Mouse (Mus musculus): ENCODE results near the gene Parvb. TPM values are rescaled to one million over a fixed set of nuclear protein-coding genes. Genes with fewer than 3 reads are reported as not detected.

The Parvb gene
- total RNA-seq (2014; fragmentation: Nextera tagmentation) (3.9 TPM in 1 of 2 replicates, not detected in the other), total RNA-seq (2017) (not detected in 2 replicates), polyA plus RNA-seq (2012) (0.04 TPM in 2 replicates)

DNA sequence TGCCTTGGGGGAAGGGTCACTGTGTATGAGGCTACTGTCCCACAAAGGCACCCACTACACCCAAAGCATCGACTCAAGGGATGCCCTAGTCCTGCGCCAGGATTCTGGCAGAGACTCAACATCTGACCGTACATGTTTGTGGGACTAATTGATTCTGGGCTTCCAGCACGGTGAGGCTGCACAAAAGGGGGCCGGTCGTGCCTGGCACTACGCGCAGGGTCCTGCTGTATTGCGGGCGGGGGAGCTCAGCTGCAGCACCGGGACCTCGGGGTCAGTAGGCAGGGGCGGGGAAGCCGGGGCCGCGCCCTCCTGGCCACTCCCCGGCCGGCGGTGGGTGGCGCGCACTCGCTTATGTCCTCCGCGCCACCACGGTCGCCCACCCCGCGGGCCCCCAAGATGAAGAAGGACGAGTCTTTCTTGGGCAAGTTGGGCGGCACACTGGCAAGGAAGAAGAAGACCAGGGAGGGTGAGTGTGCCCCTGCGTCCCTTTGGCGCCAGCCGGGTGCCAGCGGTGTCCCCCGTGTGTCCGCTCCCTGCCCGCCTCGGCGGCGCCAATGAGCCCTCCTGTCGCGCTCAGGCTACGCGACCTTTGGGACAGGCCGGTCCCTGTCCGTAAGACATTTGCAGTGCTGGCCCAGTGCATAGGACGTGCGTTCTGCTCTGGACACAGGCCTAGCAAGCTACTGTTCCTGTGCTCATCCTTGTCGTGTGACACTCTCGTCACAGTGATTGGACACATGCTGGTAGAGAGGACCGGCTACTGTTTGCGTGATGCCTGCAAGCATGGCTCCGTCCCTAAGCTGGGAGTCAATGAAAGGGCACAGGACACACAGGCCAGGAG is at the start of gene Parvb:
Gene Parvb, plus strand, starts transcription at position 323 of the 841 bp plus-strand sequence.
- no peaks in the 10 kb centered on the region for H3K27me3 ChIP-seq (ENCODE audit: insufficient read depth, low read length)
- no peak for DNase-seq (ENCODE audit: low spot score)
- H3K4me3 ChIP-seq (ENCODE audit: low read depth, low read length), result 0 out of 2 replicates have a peak within 1 kb of the TSS, but pooled peaks have one; percentile 14
- no peaks in the 10 kb centered on the region for H3K4me1 ChIP-seq (ENCODE audit: insufficient read depth, low read depth, low read length)
- no peak for TF ChIP-seq CTCF (IDR thresholded peaks at IDR 0.05; ENCODE audit: low read depth, low read length)
- no peak for TF ChIP-seq TAL1 (conservative IDR thresholded peaks at IDR 0.05; ENCODE audit: low read depth, low read length)
- TF ChIP-seq GATA2 (IDR thresholded peaks at IDR 0.05; ENCODE audit: borderline replicate concordance, low read depth, low read length), result no peak
- TF ChIP-seq POLR2AphosphoS5 (IDR thresholded peaks at IDR 0.05; ENCODE audit: insufficient replicate concordance, low read depth, low read length), result no peak
- no peak for TF ChIP-seq GATA1 (IDR thresholded peaks at IDR 0.05; ENCODE audit: borderline replicate concordance, low read length)
- no peaks in the 10 kb centered on the region for H3K36me3 ChIP-seq (replicated peaks)
- no peak for ATAC-seq (ENCODE audit: extremely low read depth, insufficient number of reproducible peaks, low FRiP score, poor library complexity, severe bottlenecking)
- peaks cover 59% of the 10 kb centered on the region for H3K9me3 ChIP-seq (replicated peaks)

DNA sequence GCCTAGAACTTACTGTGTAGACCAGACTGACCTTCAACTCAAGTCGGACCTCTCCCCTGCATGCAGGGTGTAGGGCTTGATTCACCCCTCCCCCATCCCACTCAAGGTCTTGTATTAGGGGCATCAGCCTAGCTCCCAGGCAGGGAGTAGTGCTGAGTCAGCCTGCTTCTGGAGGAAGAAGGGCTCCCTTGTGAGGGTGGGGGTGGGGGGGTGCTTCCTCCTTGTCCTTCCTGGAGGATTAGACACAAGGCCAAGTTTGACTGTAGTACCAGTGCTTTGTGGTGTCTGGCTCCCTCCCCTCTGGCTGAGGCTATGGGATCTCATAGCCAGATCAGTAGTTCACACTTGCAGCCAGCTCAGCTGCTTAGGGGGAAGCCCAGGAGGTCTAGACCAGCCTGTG is 47.9 kb upstream of the Parvb start:
- no peak for TF ChIP-seq GATA1 (IDR thresholded peaks at IDR 0.05; ENCODE audit: borderline replicate concordance, low read length)
- no peak for TF ChIP-seq TAL1 (conservative IDR thresholded peaks at IDR 0.05; ENCODE audit: low read depth, low read length)
- no peak for TF ChIP-seq POLR2AphosphoS5 (IDR thresholded peaks at IDR 0.05; ENCODE audit: insufficient replicate concordance, low read depth, low read length)
- TF ChIP-seq GATA2 (IDR thresholded peaks at IDR 0.05; ENCODE audit: borderline replicate concordance, low read depth, low read length), result no peak
- TF ChIP-seq CTCF (IDR thresholded peaks at IDR 0.05; ENCODE audit: low read depth, low read length), result no peak
- no peaks in the 10 kb centered on the region for H3K9me3 ChIP-seq (replicated peaks)
- DNase-seq (ENCODE audit: low spot score), result no peak
- no peak overlapping the region for H3K4me3 ChIP-seq (ENCODE audit: low read depth, low read length)
- H3K4me1 ChIP-seq (ENCODE audit: insufficient read depth, low read depth, low read length), result peaks cover 8% of the 10 kb centered on the region; the same call in 1 of the 2 replicates
- no peaks in the 10 kb centered on the region; the same call in none of the 2 replicates for H3K27me3 ChIP-seq (ENCODE audit: insufficient read depth, low read length)
- peak; percentile 42; the same call in 1 of the 2 replicates for ATAC-seq (ENCODE audit: extremely low read depth, insufficient number of reproducible peaks, low FRiP score, poor library complexity, severe bottlenecking)
- no peaks in the 10 kb centered on the region for H3K36me3 ChIP-seq (replicated peaks)

- peaks cover 2% of the 10 kb centered on the region for H3K36me3 ChIP-seq (replicated peaks)
- no peaks in the 10 kb centered on the region; the same call in 1 of the 2 replicates for H3K27me3 ChIP-seq (ENCODE audit: insufficient read depth, low read length)
- H3K4me1 ChIP-seq (ENCODE audit: insufficient read depth, low read depth, low read length), result peaks cover 23% of the 10 kb centered on the region
- TF ChIP-seq POLR2AphosphoS5 (IDR thresholded peaks at IDR 0.05; ENCODE audit: insufficient replicate concordance, low read depth, low read length) (no peak), GATA1 (IDR thresholded peaks at IDR 0.05; ENCODE audit: borderline replicate concordance, low read length) (no peak), TAL1 (conservative IDR thresholded peaks at IDR 0.05; ENCODE audit: low read depth, low read length) (no peak), GATA2 (IDR thresholded peaks at IDR 0.05; ENCODE audit: borderline replicate concordance, low read depth, low read length) (no peak), CTCF (IDR thresholded peaks at IDR 0.05; ENCODE audit: low read depth, low read length) (no peak)
- H3K9me3 ChIP-seq (replicated peaks), result no peaks in the 10 kb centered on the region
- no peak overlapping the region for H3K4me3 ChIP-seq (ENCODE audit: low read depth, low read length)
- no peak for DNase-seq (ENCODE audit: low spot score)
- no peak for ATAC-seq (ENCODE audit: extremely low read depth, insufficient number of reproducible peaks, low FRiP score, poor library complexity, severe bottlenecking)
Observed at GRCm38 (mm10) chr15:84186196-84186595, 45.6 kb upstream of the Parvb start.

GRCm38 (mm10) chr15:84188887-84189530 is 42.8 kb upstream of the Parvb start:
- DNase-seq (ENCODE audit: low spot score) (no peak), ATAC-seq (ENCODE audit: extremely low read depth, insufficient number of reproducible peaks, low FRiP score, poor library complexity, severe bottlenecking) (no peak)
- peaks cover 13% of the 10 kb centered on the region for H3K36me3 ChIP-seq (replicated peaks)
- no peak for TF ChIP-seq GATA1 (IDR thresholded peaks at IDR 0.05; ENCODE audit: borderline replicate concordance, low read length)
- TF ChIP-seq TAL1 (conservative IDR thresholded peaks at IDR 0.05; ENCODE audit: low read depth, low read length), result no peak
- no peak for TF ChIP-seq POLR2AphosphoS5 (IDR thresholded peaks at IDR 0.05; ENCODE audit: insufficient replicate concordance, low read depth, low read length)
- no peaks in the 10 kb centered on the region; the same call in 1 of the 2 replicates for H3K27me3 ChIP-seq (ENCODE audit: insufficient read depth, low read length)
- peaks cover 33% of the 10 kb centered on the region for H3K4me1 ChIP-seq (ENCODE audit: insufficient read depth, low read depth, low read length)
- no peak overlapping the region for H3K4me3 ChIP-seq (ENCODE audit: low read depth, low read length)
- H3K9me3 ChIP-seq (replicated peaks), result no peaks in the 10 kb centered on the region

GRCm38 (mm10) chr15:84189881-84190280 is 42.0 kb upstream of the Parvb start:
- ATAC-seq (ENCODE audit: extremely low read depth, insufficient number of reproducible peaks, low FRiP score, poor library complexity, severe bottlenecking), result peak; percentile 30; the same call in 1 of the 2 replicates
- DNase-seq (ENCODE audit: low spot score), result peak; percentile 58
- peaks cover 22% of the 10 kb centered on the region for H3K36me3 ChIP-seq (replicated peaks)
- no peak overlapping the region for H3K4me3 ChIP-seq (ENCODE audit: low read depth, low read length)
- H3K27me3 ChIP-seq (ENCODE audit: insufficient read depth, low read length), result no peaks in the 10 kb centered on the region; the same call in 1 of the 2 replicates
- TF ChIP-seq POLR2AphosphoS5 (IDR thresholded peaks at IDR 0.05; ENCODE audit: insufficient replicate concordance, low read depth, low read length) (no peak), CTCF (IDR thresholded peaks at IDR 0.05; ENCODE audit: low read depth, low read length) (no peak), GATA2 (IDR thresholded peaks at IDR 0.05; ENCODE audit: borderline replicate concordance, low read depth, low read length) (no peak), TAL1 (conservative IDR thresholded peaks at IDR 0.05; ENCODE audit: low read depth, low read length) (no peak), GATA1 (IDR thresholded peaks at IDR 0.05; ENCODE audit: borderline replicate concordance, low read length) (no peak)
- H3K4me1 ChIP-seq (ENCODE audit: insufficient read depth, low read depth, low read length), result peaks cover 38% of the 10 kb centered on the region
- H3K9me3 ChIP-seq (replicated peaks), result no peaks in the 10 kb centered on the region

GRCm38 (mm10) chr15:84191724-84192057 is 40.2 kb upstream of the Parvb start:
- Histone ChIP-seq H3K9me3 (replicated peaks) (no peaks in the 10 kb centered on the region), H3K36me3 (replicated peaks) (peaks cover 40% of the 10 kb centered on the region), H3K4me1 (ENCODE audit: insufficient read depth, low read depth, low read length) (peaks cover 41% of the 10 kb centered on the region), H3K4me3 (ENCODE audit: low read depth, low read length) (peak overlapping the region; percentile 94), H3K27me3 (ENCODE audit: insufficient read depth, low read length) (no peaks in the 10 kb centered on the region)
- DNase-seq (ENCODE audit: low spot score) (no peak), ATAC-seq (ENCODE audit: extremely low read depth, insufficient number of reproducible peaks, low FRiP score, poor library complexity, severe bottlenecking) (no peak; the same call in 1 of the 2 replicates)
- TF ChIP-seq CTCF (IDR thresholded peaks at IDR 0.05; ENCODE audit: low read depth, low read length), result no peak
- no peak for TF ChIP-seq POLR2AphosphoS5 (IDR thresholded peaks at IDR 0.05; ENCODE audit: insufficient replicate concordance, low read depth, low read length)
- TF ChIP-seq GATA1 (IDR thresholded peaks at IDR 0.05; ENCODE audit: borderline replicate concordance, low read length), result no peak
- TF ChIP-seq TAL1 (conservative IDR thresholded peaks at IDR 0.05; ENCODE audit: low read depth, low read length), result no peak
- no peak for TF ChIP-seq GATA2 (IDR thresholded peaks at IDR 0.05; ENCODE audit: borderline replicate concordance, low read depth, low read length)

Data from G1E (cell line).